Mouse (Mus musculus) adrenal gland, adult 2 months (tissue): ENCODE results near the gene Klrg2. TPM values are rescaled to one million over a fixed set of nuclear protein-coding genes. Genes with fewer than 3 reads are reported as not detected.
"Not testable (repeated sequence)": the region's sequence is repeated elsewhere in the genome, so short reads cannot be mapped to it uniquely, and the experiment has no call there.

Experiments used
- DNase-seq: peaks from one replicate; pipeline ENCODE4 v3.0.0; 2021
- long read RNA-seq: library from polyadenylated mRNA; stranded (forward); transcript quantifications from one replicate; pipeline ENCODE4 v2.0.0, GENCODE M21; 2021
- polyA plus RNA-seq: library from polyadenylated mRNA; depleted of rRNA; stranded (reverse); fragments of >200 nt; gene quantifications from 2 replicates; pipeline ENCODE4 v1.2.3, GENCODE M21; 2012; rRNA removed
- total RNA-seq, 2 experiments: library from RNA; stranded (reverse); gene quantifications; 2 replicates each; pipeline ENCODE4 v1.2.3; 2021

Klrg2 gene
- total RNA-seq (1 to 10 TPM; 3.6 to 6.4 TPM), polyA plus RNA-seq (6.5 and 8.2 TPM in 2 replicates)
- long read RNA-seq, partial matches to known transcripts, result 0 of 5 reads
- long read RNA-seq, other reads (novel, unspliced or antisense), result 1 of 5 reads

GRCm38 (mm10) chr6:38636852-38637618 is at the start of gene Klrg2:
Gene Klrg2, minus strand, starts transcription at chr6:38637242.
- peak; percentile 89 for DNase-seq

- no peak for DNase-seq
Measured at GRCm38 (mm10) chr6:38682532-38682931, 45.5 kb upstream of the Klrg2 start.

- no peak for DNase-seq
Measured at GRCm38 (mm10) chr6:38677629-38678028, 40.6 kb upstream of the Klrg2 start.

GRCm38 (mm10) chr6:38676723-38677122 is 39.7 kb upstream of the Klrg2 start:
- no peak for DNase-seq

- no peak for DNase-seq
Measured at GRCm38 (mm10) chr6:38676217-38676616, 39.2 kb upstream of the Klrg2 start.

GRCm38 (mm10) chr6:38672011-38672410 is 35.0 kb upstream of the Klrg2 start:
- no peak for DNase-seq

- no peak for DNase-seq
Measured at GRCm38 (mm10) chr6:38671270-38671669, 34.2 kb upstream of the Klrg2 start.

GRCm38 (mm10) chr6:38670488-38670887 is 33.4 kb upstream of the Klrg2 start:
- not testable (repeated sequence) for DNase-seq

GRCm38 (mm10) chr6:38669580-38669979 is 32.5 kb upstream of the Klrg2 start:
- no peak for DNase-seq

- DNase-seq, result peak; percentile 68
Measured at GRCm38 (mm10) chr6:38662714-38663615, 25.9 kb upstream of the Klrg2 start, which contains the start of gene Clec2l. Gene Clec2l, plus strand, starts transcription at chr6:38663069.

GRCm38 (mm10) chr6:38661626-38662025 is 24.6 kb upstream of the Klrg2 start:
- DNase-seq, result no peak

GRCm38 (mm10) chr6:38650263-38650937 is 13.4 kb upstream of the Klrg2 start:
- peak; percentile 71 for DNase-seq

GRCm38 (mm10) chr6:38649545-38649944 is 12.5 kb upstream of the Klrg2 start:
- DNase-seq, result no peak

GRCm38 (mm10) chr6:38643039-38643438 is 6.0 kb upstream of the Klrg2 start:
- no peak for DNase-seq

- DNase-seq, result peak; percentile 73
Measured at GRCm38 (mm10) chr6:38642593-38642992, 5.6 kb upstream of the Klrg2 start.

GRCm38 (mm10) chr6:38641645-38642044 is 4.6 kb upstream of the Klrg2 start:
- no peak for DNase-seq

- no peak for DNase-seq
Measured at GRCm38 (mm10) chr6:38641228-38641627, 4.2 kb upstream of the Klrg2 start.

- no peak for DNase-seq
Measured at GRCm38 (mm10) chr6:38640401-38640800, 3.4 kb upstream of the Klrg2 start.

- DNase-seq, result peak; percentile 65
Measured at GRCm38 (mm10) chr6:38635941-38636851, 846 bp downstream of the Klrg2 start.

GRCm38 (mm10) chr6:38634461-38634860 is 2.6 kb downstream of the Klrg2 start:
- no peak for DNase-seq

- no peak for DNase-seq
Measured at GRCm38 (mm10) chr6:38632826-38633225, 4.2 kb downstream of the Klrg2 start.
